Mouse (Mus musculus): Measurements from ENCODE around the gene Cped1. TPM values are rescaled to one million over a fixed set of nuclear protein-coding genes. Genes with fewer than 3 reads are reported as not detected.

Gene Cped1
- polyA plus RNA-seq (2014; fragmentation: Illumina TruSeq; extraction: RNeasy Lipid Tissue Mini Kit (QIAGEN cat#74804); ENCODE audit: low read depth, low replicate concordance) = 37.7 TPM

DNA sequence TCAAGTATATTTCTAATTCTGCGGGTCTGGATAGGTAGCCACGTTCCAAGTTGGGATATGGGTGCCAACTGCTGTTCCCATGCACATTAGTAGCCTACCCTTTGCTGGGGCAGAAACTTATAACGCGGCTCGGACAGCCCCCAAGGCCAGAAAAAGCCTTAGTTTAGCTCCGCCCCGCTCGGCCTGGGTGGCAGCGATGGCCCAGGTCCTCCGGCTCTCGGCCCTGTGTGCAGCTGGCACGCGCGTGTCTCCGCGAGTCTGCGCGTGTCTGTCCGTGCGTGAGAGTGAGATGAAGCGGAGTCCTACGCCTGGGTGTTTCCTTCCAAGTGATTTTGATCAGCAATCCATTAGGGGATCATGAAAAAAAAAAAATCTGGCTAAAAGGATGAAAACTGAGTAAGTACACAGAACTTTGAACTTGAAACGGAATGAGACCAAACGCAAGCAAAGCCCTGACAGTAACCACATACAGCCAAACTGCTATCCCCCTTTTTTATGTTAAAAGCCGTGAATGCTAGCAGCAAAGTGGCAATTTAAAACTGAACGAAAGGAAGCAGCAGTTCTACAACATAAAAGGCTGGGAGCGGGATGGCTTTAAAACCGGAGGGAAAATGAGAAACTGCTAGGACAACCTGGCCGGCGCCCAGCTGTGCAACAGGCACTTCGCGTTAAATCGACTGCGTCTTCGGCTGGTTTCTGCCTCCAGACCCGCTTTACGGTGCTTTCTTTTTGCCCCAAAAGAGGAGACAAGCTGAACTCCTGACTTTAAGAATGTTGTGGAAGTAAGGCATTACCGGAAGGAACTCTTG, at the start of gene Cped1:
TSS of gene Cped1 (plus strand) at position 185 of the 809 bp plus-strand sequence.

GRCm38 (mm10) chr6:21949226-21949731, 36.4 kb upstream of the Cped1 start, which contains the start of gene Ing3:
Ing3 (plus strand) TSS chr6:21949571.

DNA sequence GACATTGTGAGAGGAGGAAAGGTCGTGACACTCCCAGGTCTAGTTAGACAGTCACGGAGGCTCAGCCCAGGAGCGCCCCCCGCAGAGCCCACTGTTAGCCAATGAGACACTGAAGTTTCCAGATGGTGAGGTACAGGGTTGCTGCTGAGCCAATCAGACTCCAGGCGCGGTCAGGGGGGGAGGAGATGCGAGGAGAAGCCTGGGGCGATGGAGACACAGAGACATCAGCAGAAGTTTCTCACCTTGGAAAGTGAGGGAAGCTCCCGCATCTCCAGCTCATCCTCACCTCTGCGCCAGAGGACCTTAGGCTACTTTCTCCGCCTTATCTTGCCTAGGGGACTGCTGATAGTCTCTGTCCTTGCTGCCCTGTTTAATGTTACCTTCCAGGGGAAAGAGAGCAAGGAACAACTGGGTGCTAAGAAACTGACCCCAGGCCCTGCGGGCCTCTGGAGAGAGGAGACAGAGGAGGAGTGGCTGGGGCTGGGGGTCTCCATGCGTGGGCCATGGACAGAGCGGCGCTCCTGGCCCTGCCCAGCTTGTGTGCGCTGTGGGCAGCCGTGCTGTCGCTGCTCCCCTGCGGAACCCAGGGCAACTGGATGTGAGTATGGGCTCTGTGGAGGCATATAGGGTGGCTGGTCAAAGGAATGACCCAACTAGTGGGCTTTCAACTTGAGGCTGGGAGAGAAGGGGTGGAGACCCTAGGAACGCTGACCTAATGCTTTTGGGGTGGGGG, 302.5 kb downstream of the Cped1 start, which contains the start of gene Wnt16:
TSS of gene Wnt16 (plus strand) at position 224 of the 733 bp plus-strand sequence.

Other genes with a start within 250 kb of the Cped1 start
- gene Tspan12, start 133.4 kb upstream of the Cped1 start, polyA plus RNA-seq (2014; fragmentation: Illumina TruSeq; extraction: RNeasy Lipid Tissue Mini Kit (QIAGEN cat#74804); ENCODE audit: low read depth, low replicate concordance) = 176 TPM
- gene Ing3, start 36.3 kb upstream of the Cped1 start, polyA plus RNA-seq (2014; fragmentation: Illumina TruSeq; extraction: RNeasy Lipid Tissue Mini Kit (QIAGEN cat#74804); ENCODE audit: low read depth, low replicate concordance) = 36.2 TPM

All from sigmoid colon, adult 10 weeks (tissue).